Mouse (Mus musculus) stomach, postnatal 0 days (tissue): ENCODE results near the gene Fgf4.

ENCODE experiments used
- CTCF ChIP-seq: IDR thresholded peaks from 2 replicates; pipeline ENCODE4 v1.5.1; 2016; ENCODE audit warnings: antibody characterized with exemption, low read depth, mild to moderate bottlenecking, moderate library complexity
- EP300 ChIP-seq: optimal IDR thresholded peaks from 2 replicates; pipeline ENCODE3; 2016; ENCODE audit warnings: antibody characterized with exemption

DNA sequence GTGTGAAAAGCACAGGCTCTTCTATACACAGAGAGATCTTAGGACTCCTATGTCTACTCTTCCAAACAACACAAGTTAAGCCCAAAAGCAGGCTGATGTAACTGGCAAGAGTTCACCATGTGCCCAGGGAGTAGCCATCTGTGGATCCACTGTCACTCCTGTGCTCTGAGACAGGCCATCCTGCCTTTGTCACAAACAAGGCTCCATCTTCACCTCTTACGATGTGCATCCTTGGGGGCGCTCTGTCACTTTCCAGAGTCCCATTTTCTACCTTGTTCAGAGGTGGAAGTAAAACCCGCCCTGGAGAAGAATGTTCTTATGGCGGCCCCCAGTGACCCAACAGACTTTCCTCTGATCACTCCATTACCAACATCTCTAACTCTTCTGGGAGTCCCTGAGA, 47.5 kb downstream of the Fgf4 start:
- TF ChIP-seq CTCF (no peak), EP300 (no peak)
